Mouse (Mus musculus): ENCODE results near the gene Caskin1.
A peak's percentile ranks its signal among the peaks of the same experiment; 100 is the strongest.

Caskin1 gene

GRCm38 (mm10) chr17:24496026-24496425 lies 7.6 kb downstream of the Caskin1 start:
- DNase-seq: no peak

GRCm38 (mm10) chr17:24502208-24502607 lies 13.8 kb downstream of the Caskin1 start:
- DNase-seq: no peak

DNA sequence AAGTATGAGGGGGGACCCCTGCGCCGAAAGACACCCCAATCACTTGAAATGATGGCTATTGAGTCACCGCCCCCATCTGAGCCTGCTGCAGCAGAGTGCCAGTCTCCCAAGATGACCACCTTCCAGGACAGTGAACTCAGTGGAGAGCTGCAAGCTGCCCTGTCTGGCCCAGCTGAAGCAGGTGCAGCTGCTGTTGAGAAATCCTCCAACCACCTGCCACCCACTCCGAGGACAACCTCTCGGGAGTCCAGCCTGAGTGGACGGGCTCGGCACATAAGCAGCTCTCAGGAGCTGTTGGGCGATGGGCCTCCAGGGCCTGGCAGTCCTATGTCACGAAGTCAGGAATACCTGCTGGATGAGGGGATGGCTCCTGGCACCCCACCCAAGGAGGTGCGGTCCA lies 15.7 kb downstream of the Caskin1 start:
- DNase-seq: no peak

- DNase-seq: no peak
Measured at GRCm38 (mm10) chr17:24505286-24505955, 17.0 kb downstream of the Caskin1 start.

DNA sequence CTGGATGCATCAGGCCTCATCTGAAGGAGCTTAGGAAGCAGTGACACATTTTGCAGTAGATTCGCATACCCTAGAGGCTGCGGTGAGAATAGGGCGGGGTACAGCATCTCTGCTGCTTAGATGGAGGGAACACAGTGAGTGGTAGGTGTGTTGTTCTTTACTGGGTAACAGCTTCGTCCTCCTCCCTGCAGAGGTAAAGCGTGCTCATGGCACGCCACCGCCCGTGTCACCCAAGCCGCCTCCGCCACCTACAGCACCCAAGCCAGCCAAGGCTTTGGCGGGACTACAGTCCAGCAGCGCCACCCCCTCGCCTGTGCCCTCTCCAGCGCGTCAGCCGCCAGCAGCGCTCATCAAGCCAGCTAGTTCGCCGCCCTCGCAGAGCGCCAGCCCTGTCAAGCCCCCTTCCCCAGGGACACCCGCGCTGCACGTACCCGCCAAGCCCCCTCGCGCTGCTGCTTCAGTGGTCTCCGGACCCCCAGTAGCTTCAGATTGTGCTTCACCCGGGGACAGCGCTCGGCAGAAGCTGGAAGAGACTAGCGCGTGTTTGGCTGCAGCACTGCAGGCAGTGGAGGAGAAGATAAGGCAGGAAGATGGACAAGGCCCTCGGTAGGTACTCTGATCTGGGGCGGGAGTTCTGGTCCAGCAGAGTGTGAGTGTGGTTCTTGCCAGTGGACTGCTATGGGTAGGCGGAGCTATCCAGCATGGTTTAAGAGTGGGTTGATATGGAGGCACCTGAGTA lies 18.1 kb downstream of the Caskin1 start:
- DNase-seq: no peak

- DNase-seq: peak; percentile 42
Measured at GRCm38 (mm10) chr17:24507129-24507664, 18.8 kb downstream of the Caskin1 start.

- DNase-seq: no peak
Measured at GRCm38 (mm10) chr17:24507806-24508460, 19.5 kb downstream of the Caskin1 start.

DNA sequence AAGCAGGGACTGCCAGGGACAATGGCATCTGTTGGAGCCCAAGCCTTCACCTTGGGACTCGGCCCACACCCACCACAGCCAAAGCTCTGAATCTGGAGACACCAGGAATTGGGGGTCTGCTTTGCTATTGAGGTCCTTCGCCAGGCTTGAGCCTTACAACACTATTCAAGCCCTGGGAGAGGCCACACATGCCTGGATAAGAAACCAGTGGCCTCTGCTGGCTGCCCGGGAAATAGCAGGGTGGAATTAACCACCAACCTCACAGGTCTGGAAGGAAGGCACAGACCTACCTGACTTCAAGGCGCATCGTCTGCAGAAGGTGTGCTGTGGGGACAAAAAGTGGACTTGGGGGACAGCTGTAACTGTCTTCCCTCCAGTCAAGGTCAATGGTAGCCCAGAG lies 25.2 kb downstream of the Caskin1 start:
- peak; percentile 53 for DNase-seq

DNA sequence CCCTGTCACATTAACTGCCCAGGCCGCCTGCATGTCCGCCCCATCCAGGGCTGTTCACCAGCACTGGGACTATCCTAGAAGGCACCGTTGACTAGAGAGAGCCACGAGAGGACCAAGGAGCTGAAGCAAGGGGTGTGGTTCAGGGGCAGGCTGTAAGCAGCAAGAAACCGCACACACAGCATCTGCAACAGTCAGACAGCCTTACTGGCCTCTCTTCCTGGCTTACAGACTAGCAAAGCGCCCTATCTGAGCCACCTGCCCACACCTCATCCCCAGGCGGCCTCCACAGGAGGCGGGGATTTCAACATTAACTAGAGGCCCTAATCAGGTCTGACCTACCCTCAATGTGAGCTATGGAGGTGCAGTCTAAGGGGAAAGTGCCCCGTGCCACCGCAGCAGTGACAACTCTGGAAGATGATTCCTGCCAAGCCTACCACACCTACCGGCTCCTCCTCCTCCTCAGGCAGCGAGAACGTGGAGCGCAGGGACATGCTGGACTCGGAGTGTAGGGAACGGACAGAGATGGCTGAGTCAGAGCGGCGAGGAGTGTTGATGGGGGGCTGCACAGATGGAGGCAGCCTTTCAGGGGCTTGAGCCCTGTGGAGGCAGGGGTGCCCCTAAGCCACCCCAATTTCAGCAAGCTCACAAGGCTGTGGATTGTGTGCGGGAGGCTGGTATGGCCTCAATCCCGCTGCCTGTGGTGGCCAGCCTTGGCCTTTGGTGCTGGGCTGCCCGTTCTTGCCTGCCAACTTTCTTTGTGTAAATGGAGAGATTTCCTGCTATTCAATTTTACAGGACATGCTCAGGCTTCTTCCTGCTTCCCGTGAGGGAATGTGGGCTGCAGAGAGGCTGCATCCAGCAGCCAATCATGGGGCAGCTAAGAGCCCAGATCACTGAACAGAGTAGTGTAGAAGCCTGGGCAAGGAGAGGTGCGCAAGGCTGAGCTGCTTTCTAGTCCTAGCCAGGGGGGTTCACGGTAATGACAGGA lies 26.2 kb downstream of the Caskin1 start:
- DNase-seq: no peak

- DNase-seq: no peak
Measured at GRCm38 (mm10) chr17:24520450-24520849, 32.0 kb downstream of the Caskin1 start.

- DNase-seq: no peak
Measured at GRCm38 (mm10) chr17:24524734-24525133, 36.3 kb downstream of the Caskin1 start.

DNA sequence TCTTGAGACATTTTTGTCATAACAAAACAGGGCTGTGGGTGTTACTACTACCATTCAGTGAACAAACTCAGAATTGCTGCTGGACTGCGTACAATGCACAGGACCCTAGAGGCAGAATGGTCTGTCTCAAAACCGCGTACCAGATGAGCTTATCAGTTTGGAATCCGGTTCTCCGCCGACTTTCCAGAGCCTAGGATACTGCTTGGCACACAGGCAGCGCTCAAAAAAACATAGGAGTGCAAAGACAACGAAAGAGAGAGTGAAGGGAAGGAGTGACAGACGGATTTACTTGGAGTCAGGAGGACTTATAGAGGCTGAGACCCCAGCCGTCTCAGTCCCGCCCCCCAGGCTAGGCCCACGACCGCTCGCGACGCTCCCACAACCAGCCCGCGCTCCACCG lies 38.9 kb downstream of the Caskin1 start:
- DNase-seq: no peak

DNA sequence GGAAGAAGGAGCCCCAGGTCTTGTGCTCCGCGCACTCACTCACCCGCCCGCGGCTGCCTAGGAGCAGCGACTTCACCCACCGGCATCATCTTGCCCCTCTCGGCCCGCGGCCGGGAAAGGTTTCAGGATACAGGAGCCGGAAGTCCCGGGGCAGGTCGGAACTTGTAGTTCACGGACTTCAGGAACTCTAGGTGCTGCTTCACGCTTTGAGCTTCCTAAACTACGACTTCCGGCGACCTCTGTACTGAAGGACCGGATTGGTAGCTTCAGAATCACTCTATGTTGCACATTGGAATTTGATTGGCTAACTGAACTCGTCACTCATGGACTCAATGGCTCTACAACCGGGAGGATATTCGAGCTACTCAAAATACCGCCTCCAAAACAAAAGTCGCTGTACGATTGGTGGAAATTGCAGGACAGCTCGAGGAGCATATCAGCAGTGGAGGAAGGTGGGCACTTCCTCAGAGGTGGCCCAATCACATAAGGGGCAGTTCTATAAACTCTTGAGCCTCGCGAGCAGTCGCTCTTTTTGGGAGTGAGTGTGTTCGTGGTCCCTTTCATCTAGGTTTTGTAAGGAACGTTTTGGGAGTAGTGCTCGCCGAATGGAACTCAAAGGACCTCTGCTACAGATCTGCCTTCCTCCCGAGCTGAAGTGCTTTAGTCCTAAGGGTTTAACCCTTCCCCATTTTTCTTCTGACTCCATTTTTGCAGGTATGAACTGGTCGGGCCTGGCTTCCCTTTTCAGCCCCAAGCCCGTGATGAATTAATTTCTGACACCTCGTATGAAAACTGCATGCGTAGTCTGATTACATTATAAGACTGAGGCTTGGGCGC lies 39.5 kb downstream of the Caskin1 start, which contains the start of gene Traf7:
Gene Traf7, minus strand, starts transcription at position 216 of the 837 bp plus-strand sequence.
- DNase-seq: peak; percentile 92

DNA sequence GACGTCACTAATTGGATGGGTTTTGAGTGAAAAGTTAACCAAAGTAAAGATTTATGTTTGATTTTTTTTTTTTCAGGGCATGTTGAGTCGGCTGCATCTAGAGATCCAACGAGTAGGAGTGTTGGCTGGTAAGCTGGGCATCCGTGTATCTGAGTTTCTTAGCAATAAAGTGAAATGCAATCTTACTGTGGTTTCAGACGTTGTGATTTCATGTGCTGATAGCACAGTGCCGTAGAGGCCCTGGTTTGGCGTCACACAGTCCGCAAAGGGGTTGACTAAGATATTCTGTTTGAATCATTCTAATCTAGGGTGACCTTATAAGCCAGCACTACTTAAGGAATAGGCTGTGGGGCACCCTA lies 40.1 kb downstream of the Caskin1 start:
- DNase-seq: no peak

DNA sequence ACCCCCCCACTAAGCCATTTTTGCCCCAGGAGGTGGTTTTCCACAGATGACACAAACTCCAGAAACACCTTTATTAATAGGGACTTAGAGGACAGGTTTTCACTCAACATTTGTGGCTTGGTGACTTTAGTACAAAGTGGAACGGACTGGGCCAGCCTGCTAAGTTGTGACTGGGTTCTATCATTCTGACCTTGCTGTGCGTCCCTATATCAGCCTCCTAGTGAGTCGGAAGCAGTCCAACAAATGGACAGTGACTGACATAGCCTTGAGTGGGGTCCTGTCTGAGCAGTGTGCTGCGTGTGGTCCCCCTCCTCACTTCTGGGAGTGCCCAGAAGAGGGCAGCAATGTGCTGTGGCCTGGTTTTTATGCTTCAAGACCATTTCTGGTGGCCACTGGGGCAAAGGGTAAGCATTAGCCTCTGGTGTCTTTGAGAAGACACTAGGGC lies 40.6 kb downstream of the Caskin1 start:
- DNase-seq: peak; percentile 70

- no peak for DNase-seq
Measured at GRCm38 (mm10) chr17:24529883-24530282, 41.5 kb downstream of the Caskin1 start.

GRCm38 (mm10) chr17:24530361-24531050 lies 42.1 kb downstream of the Caskin1 start:
- DNase-seq: no peak

DNA sequence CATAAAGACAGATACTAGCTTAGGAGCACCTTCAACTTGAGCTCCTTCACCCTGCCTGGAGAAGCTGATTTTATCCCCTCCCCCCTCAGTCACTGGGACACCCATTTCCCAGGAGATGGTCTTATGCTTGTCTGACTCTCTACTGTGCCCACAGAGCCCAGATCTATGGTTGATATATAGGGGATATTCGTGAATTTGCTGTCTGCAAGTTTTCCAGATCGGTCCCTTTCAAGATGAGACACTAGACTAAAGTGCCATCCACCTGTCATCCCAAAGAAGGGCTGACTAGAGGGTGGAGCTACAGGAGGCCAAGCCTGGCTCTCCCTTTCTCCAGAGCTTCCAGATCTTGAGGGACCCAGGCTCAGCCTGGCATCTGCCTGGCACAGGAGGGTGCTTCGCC lies 42.7 kb downstream of the Caskin1 start:
- no peak for DNase-seq

- no peak for DNase-seq
Measured at GRCm38 (mm10) chr17:24532045-24532444, 43.6 kb downstream of the Caskin1 start.

DNA sequence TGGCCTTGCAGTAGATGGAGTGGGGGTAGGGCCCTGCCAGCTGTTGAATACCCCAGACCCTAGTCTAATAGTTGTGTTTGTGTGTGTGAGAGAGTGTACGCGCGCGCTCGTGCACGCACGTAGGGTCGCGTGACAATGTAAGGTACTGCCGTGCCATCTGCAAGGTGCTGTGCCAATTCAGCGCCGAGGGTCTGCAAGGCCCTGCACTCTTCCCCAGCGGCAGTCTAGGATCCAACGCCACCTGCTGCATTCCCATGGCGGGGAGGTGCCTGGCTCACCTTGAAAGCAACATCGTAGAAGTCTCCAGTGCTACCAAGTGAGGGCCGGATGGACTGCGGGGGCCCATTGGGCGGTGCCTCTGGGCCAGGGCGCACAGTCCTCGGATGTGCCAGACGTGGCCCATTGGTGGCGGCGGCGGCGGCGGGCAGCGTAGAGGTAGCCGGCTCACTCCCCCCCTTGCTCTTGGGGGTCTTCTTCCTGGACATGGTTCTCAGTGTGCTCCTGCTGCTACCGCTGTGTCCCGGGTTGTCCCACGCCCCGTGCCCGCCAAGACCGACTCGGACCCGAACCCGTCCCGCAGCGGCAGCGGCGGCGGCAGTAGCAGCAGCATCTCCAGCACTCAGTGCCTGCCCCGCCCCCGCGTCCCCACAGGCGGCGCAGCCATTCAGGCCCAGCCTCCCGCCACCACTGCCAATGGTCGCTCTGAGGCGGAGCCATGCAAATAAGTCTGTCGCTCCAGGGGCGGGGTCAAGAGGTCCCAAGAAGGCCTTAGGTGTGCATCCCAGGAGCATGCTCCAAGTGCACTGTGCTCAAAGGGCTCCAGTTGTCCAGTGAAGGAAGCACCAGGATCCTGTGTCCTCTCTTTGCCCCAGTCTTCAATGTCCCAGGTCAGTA lies 44.9 kb downstream of the Caskin1 start:
- DNase-seq: peak; percentile 95
